Mouse (Mus musculus) testis, postnatal 10 days (tissue): ENCODE data around the gene Olfr1392.
"Not testable (repeated sequence)": the region's sequence is repeated elsewhere in the genome, so short reads cannot be mapped to it uniquely, and the experiment has no call there.

Experiments
- DNase-seq: peaks from one replicate; pipeline ENCODE4 v3.0.0; 2021; ENCODE audit warnings: low spot score

Gene Olfr1392

GRCm38 (mm10) chr11:49284982-49285381, at the start of gene Olfr1392:
TSS of gene Olfr1392 (plus strand) at chr11:49285282.
- not testable (repeated sequence) for DNase-seq

- no peak for DNase-seq
Observed at GRCm38 (mm10) chr11:49235459-49236207, 49.4 kb upstream of the Olfr1392 start.

- DNase-seq = no peak
Observed at GRCm38 (mm10) chr11:49236891-49237290, 48.2 kb upstream of the Olfr1392 start.

GRCm38 (mm10) chr11:49237532-49237931, 47.5 kb upstream of the Olfr1392 start:
- no peak for DNase-seq

- no peak for DNase-seq
Observed at GRCm38 (mm10) chr11:49240310-49240709, 44.8 kb upstream of the Olfr1392 start.

GRCm38 (mm10) chr11:49240874-49241273, 44.2 kb upstream of the Olfr1392 start:
- no peak for DNase-seq

GRCm38 (mm10) chr11:49241471-49241870, 43.6 kb upstream of the Olfr1392 start:
- DNase-seq = no peak

- DNase-seq = no peak
Observed at GRCm38 (mm10) chr11:49242944-49243626, 42.0 kb upstream of the Olfr1392 start.

GRCm38 (mm10) chr11:49243727-49244594, 41.1 kb upstream of the Olfr1392 start, which contains the start of gene Mgat1:
TSS of gene Mgat1 (plus strand) at chr11:49244191.
- DNase-seq = peak; percentile 97

- no peak for DNase-seq
Observed at GRCm38 (mm10) chr11:49244595-49244930, 40.5 kb upstream of the Olfr1392 start.

- DNase-seq = peak; percentile 74
Observed at GRCm38 (mm10) chr11:49245176-49245575, 39.9 kb upstream of the Olfr1392 start.

GRCm38 (mm10) chr11:49245634-49246415, 39.3 kb upstream of the Olfr1392 start:
- no peak for DNase-seq

- DNase-seq = no peak
Observed at GRCm38 (mm10) chr11:49246523-49246922, 38.6 kb upstream of the Olfr1392 start.

- no peak for DNase-seq
Observed at GRCm38 (mm10) chr11:49247255-49247654, 37.8 kb upstream of the Olfr1392 start.

GRCm38 (mm10) chr11:49248226-49248973, 36.7 kb upstream of the Olfr1392 start:
- no peak for DNase-seq

GRCm38 (mm10) chr11:49248974-49249700, 35.9 kb upstream of the Olfr1392 start:
- no peak for DNase-seq

GRCm38 (mm10) chr11:49249811-49250421, 35.2 kb upstream of the Olfr1392 start:
- DNase-seq = no peak

GRCm38 (mm10) chr11:49250422-49251379, 34.4 kb upstream of the Olfr1392 start:
- DNase-seq = peak; percentile 88

GRCm38 (mm10) chr11:49251380-49251761, 33.7 kb upstream of the Olfr1392 start:
- no peak for DNase-seq
